Mouse (Mus musculus) adrenal gland, adult 18-20 months (tissue): Measurements from ENCODE around the gene Epha3. TPM values are rescaled to one million over a fixed set of nuclear protein-coding genes. Genes with fewer than 3 reads are reported as not detected.

Experiments
- DNase-seq, 2 experiments: peaks; one replicate each; pipeline ENCODE4 v3.0.0; 2021 to 2022; ENCODE audit warnings: low spot score in 2 of 2
- total RNA-seq, 2 experiments: library from RNA; stranded (reverse); gene quantifications; 1 replicate in 1 of 2; 2 replicates in 1 of 2; pipeline ENCODE4 v1.2.3; 2021

Epha3 gene
- total RNA-seq, 2 experiments from 2014 or later, result 0.73 to 1.1 TPM

- DNase-seq, result no peak
Observed at GRCm38 (mm10) chr16:63510069-63510468, 353.9 kb downstream of the Epha3 start.

- DNase-seq, result no peak
Observed at GRCm38 (mm10) chr16:63506437-63506836, 357.5 kb downstream of the Epha3 start.

GRCm38 (mm10) chr16:63501456-63501855, 362.5 kb downstream of the Epha3 start:
- DNase-seq, result no peak

- no peak for DNase-seq
Observed at GRCm38 (mm10) chr16:63500975-63501393, 363.0 kb downstream of the Epha3 start.
